8 mouse cellular contexts compared by ENCODE assay signal in the genomic region with DNA sequence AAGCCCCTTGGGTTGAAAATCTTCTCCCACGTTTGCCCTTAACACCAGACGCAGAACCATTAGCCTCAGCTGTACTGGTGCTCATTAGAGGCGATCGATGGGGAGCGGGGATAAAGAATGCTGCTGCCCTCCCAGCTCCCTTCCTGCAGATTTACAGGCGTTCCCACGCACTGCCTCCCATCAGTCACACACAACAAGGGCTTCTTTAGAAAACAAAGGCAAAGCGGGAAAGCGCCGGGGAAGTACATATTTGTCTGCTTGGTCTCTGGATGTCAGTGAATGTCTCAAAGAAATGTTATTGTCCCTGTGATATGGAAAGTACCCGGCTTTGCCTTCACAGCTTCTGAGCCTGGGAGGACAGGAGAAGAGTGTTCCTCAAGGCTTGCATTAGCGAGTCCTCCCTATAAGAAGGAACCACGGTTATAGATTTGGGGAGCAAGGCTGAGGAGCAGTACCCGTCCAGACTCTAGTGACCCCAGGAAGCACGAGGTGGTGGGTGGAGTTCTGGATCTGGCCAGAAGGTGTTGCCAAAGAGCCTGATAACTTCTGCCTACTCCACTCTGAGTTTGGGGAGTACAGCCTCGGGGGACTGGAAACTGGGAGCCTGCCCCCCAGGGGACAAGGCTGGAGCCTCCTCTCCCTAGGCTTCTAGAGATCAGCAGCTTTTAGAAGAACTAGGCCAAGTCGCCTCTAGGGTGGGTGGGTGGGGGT.
A peak's percentile ranks its signal among the peaks of the same experiment; 100 is the strongest.
DNase-seq lines count a peak whose midpoint lies in the region; ATAC-seq and TF ChIP-seq lines count a peak whose summit lies in the region.

No protein-coding gene starts in this region.

- peak; percentile 38; the same call in 1 of the 2 replicates for ATAC-seq in forebrain, embryonic 13.5 days
- ATAC-seq in hindbrain, embryonic 15.5 days (ENCODE audit: low FRiP score, low read depth), result peak; percentile 19; the same call in 1 of the 2 replicates
- peak; percentile 44; the same call in 1 of the 2 replicates for ATAC-seq in neural tube, embryonic 14.5 days (ENCODE audit: low read depth)

- DNase-seq in cerebellum, adult 2 months, result no peak
- DNase-seq in cerebellum, adult 9-11 months, result no peak
- peak; percentile 71 for DNase-seq in Muller cell, postnatal 12 days (ENCODE audit: inconsistent ontology term)
- DNase-seq in liver, adult 2 months (ENCODE audit: extremely low read depth, low read depth, low spot score), result peak; percentile 4
- no peak for DNase-seq in spleen, postnatal 10 days (ENCODE audit: low spot score in 2 of 2)

- no peaks in the 10 kb centered on the region for H3K4me1 ChIP-seq in cerebellum, adult 2 months (ENCODE audit: control insufficient read depth, insufficient read depth, low read length)
- H3K4me1 ChIP-seq in forebrain, embryonic 13.5 days, result peaks cover 14% of the 10 kb centered on the region
- peaks cover 12% of the 10 kb centered on the region for H3K4me1 ChIP-seq in hindbrain, embryonic 15.5 days (replicated peaks)
- H3K4me1 ChIP-seq in liver, adult 2 months (ENCODE audit: control insufficient read depth, insufficient read depth, low read length), result no peaks in the 10 kb centered on the region
- H3K4me1 ChIP-seq in neural tube, embryonic 14.5 days (ENCODE audit: control insufficient read depth, insufficient read depth, low read length), result peaks cover 9% of the 10 kb centered on the region

- peak; percentile 23; the same call in 1 of the 2 replicates for TF ChIP-seq CTCF in cerebellum, adult 2 months (IDR thresholded peaks at IDR 0.05; ENCODE audit: borderline replicate concordance, insufficient read depth, low read depth, low read length)
- peak; percentile 53 for TF ChIP-seq CTCF in liver, adult 2 months (IDR thresholded peaks at IDR 0.05; ENCODE audit: low read depth, low read length)

- H3K79me2 ChIP-seq in liver, adult 2 months (ENCODE audit: control insufficient read depth, insufficient read depth, low read length), result no peaks in the 10 kb centered on the region

- no peak for TF ChIP-seq POLR2A in cerebellum, adult 2 months (IDR thresholded peaks at IDR 0.05; ENCODE audit: borderline replicate concordance, insufficient read depth, low read length)
- TF ChIP-seq POLR2A in liver, adult 2 months (IDR thresholded peaks at IDR 0.05; ENCODE audit: extremely low read depth, insufficient read depth, low read length), result no peak

- no peak overlapping the region for H3K27ac ChIP-seq in cerebellum, adult 2 months (ENCODE audit: insufficient read depth, low read length)
- H3K27ac ChIP-seq in forebrain, embryonic 13.5 days, result no peak overlapping the region
- H3K27ac ChIP-seq in hindbrain, embryonic 15.5 days (replicated peaks), result no peak overlapping the region
- no peak overlapping the region for H3K27ac ChIP-seq in liver, adult 2 months (replicated peaks; ENCODE audit: insufficient read depth, low read depth, low read length)
- no peak overlapping the region; the same call in 1 of the 2 replicates for H3K27ac ChIP-seq in neural tube, embryonic 14.5 days (ENCODE audit: low read depth, low read length)

- 24% methylated on average over 17 of the region's 17 CpGs for WGBS in cerebellum, adult 2 months
- WGBS in forebrain, embryonic 13.5 days, result 6% methylated on average over 17 of the region's 17 CpGs
- 5% methylated on average over 17 of the region's 17 CpGs for WGBS in hindbrain, embryonic 15.5 days
- WGBS in liver, adult 2 months, result 32% methylated on average over 17 of the region's 17 CpGs
- WGBS in neural tube, embryonic 14.5 days, result 6% methylated on average over 17 of the region's 17 CpGs

- H3K9me3 ChIP-seq in forebrain, embryonic 13.5 days (replicated peaks), result no peaks in the 10 kb centered on the region
- no peaks in the 10 kb centered on the region for H3K9me3 ChIP-seq in hindbrain, embryonic 15.5 days
- H3K9me3 ChIP-seq in neural tube, embryonic 14.5 days (ENCODE audit: control insufficient read depth, low read length), result no peaks in the 10 kb centered on the region

- H3K27me3 ChIP-seq in cerebellum, adult 2 months (ENCODE audit: control insufficient read depth, insufficient read depth, low read length), result no peaks in the 10 kb centered on the region
- no peaks in the 10 kb centered on the region for H3K27me3 ChIP-seq in forebrain, embryonic 13.5 days
- H3K27me3 ChIP-seq in hindbrain, embryonic 15.5 days, result no peaks in the 10 kb centered on the region
- no peaks in the 10 kb centered on the region for H3K27me3 ChIP-seq in liver, adult 2 months (ENCODE audit: control insufficient read depth, insufficient read depth, low read length)
- no peaks in the 10 kb centered on the region for H3K27me3 ChIP-seq in neural tube, embryonic 14.5 days (ENCODE audit: control insufficient read depth, insufficient read depth, low read length)

- no peak overlapping the region for H3K4me3 ChIP-seq in cerebellum, adult 2 months (replicated peaks; ENCODE audit: insufficient read depth, low read depth, low read length)
- no peak overlapping the region for H3K4me3 ChIP-seq in forebrain, embryonic 13.5 days
- H3K4me3 ChIP-seq in hindbrain, embryonic 15.5 days, result no peak overlapping the region
- H3K4me3 ChIP-seq in liver, adult 2 months (ENCODE audit: insufficient read depth, low read depth, low read length), result no peak overlapping the region
- H3K4me3 ChIP-seq in neural tube, embryonic 14.5 days (ENCODE audit: low read depth, low read length), result no peak overlapping the region

- H3K9ac ChIP-seq in forebrain, embryonic 13.5 days, result 0 out of 2 replicates have a peak overlapping the region, but pooled peaks have one; percentile 10
- H3K9ac ChIP-seq in hindbrain, embryonic 15.5 days, result 0 out of 2 replicates have a peak overlapping the region, but pooled peaks have one; percentile 9
- no peak overlapping the region for H3K9ac ChIP-seq in liver, adult 2 months (ENCODE audit: low read depth, low read length)
- no peak overlapping the region for H3K9ac ChIP-seq in neural tube, embryonic 14.5 days (replicated peaks; ENCODE audit: low read depth, low read length)

- H3K4me2 ChIP-seq in forebrain, embryonic 13.5 days, result peak overlapping the region; percentile 45
- H3K4me2 ChIP-seq in hindbrain, embryonic 15.5 days, result peak overlapping the region; percentile 41
- H3K4me2 ChIP-seq in neural tube, embryonic 14.5 days (ENCODE audit: low read depth, low read length), result peak overlapping the region; percentile 32

- no peaks in the 10 kb centered on the region for H3K36me3 ChIP-seq in forebrain, embryonic 13.5 days (ENCODE audit: poor library complexity, severe bottlenecking)
- no peaks in the 10 kb centered on the region for H3K36me3 ChIP-seq in hindbrain, embryonic 15.5 days
- no peaks in the 10 kb centered on the region for H3K36me3 ChIP-seq in liver, adult 2 months (ENCODE audit: control insufficient read depth, insufficient read depth, low read length)
- H3K36me3 ChIP-seq in neural tube, embryonic 14.5 days (ENCODE audit: control insufficient read depth, insufficient read depth, low read length), result no peaks in the 10 kb centered on the region

Comparison
In these comparisons a context has a peak if more than half of its experiments do, and no peak if none do; other contexts are left out.
1. DNase-seq: peak in Muller cell, postnatal 12 days (single experiment) and liver, adult 2 months (single experiment); none in cerebellum, adult 2 months (0 of 2), cerebellum, adult 9-11 months (single experiment) and spleen, postnatal 10 days (0 of 2).
2. H3K9ac ChIP-seq: peak in forebrain, embryonic 13.5 days (single experiment) and hindbrain, embryonic 15.5 days (single experiment); none in liver, adult 2 months (single experiment) and neural tube, embryonic 14.5 days (single experiment).
3. Peak in every context shown above with its lines, with median percentiles within 50 percentile points of each other: ATAC-seq and H3K4me2 ChIP-seq.